Mouse (Mus musculus) stomach, postnatal 0 days (tissue): Measurements from ENCODE around the gene Rnase4. TPM values are rescaled to one million over a fixed set of nuclear protein-coding genes. Genes with fewer than 3 reads are reported as not detected.

ENCODE experiments used
- ATAC-seq: fragments of 200-750 bp; cut with Nextera tagmentation; 2 replicates; pipeline ENCODE4 v1.8.0; 2017; ENCODE audit not compliant: low FRiP score, low TSS enrichment
- DNase-seq: peaks from one replicate; pipeline ENCODE4 v3.0.0-alpha.2; 2016; ENCODE audit warnings: low spot score
- H3K27ac ChIP-seq: fragments of 300-500 bp; sonication (generic); replicated peaks from 2 replicates; pipeline ENCODE4 v1.5.1; 2014; ENCODE audit warnings: mild to moderate bottlenecking, control low read depth
- H3K27me3 ChIP-seq: fragments of 300-500 bp; sonication (generic); 2 replicates; pipeline ENCODE4 v1.6.1; 2014; ENCODE audit warnings: low read length; ENCODE audit not compliant: control insufficient read depth, insufficient read depth
- H3K36me3 ChIP-seq: fragments of 300-500 bp; sonication (generic); 2 replicates; pipeline ENCODE4 v1.6.1; 2014; ENCODE audit warnings: low read length, mixed read lengths; ENCODE audit not compliant: control insufficient read depth, insufficient read depth
- H3K4me1 ChIP-seq: fragments of 300-500 bp; sonication (generic); replicated peaks from 2 replicates; pipeline ENCODE4 v1.6.1; 2014; ENCODE audit warnings: antibody characterized with exemption; ENCODE audit not compliant: control insufficient read depth, insufficient read depth
- H3K4me2 ChIP-seq: fragments of 300-500 bp; sonication (generic); replicated peaks from 2 replicates; pipeline ENCODE4 v1.6.1; 2014; ENCODE audit warnings: low read depth, mild to moderate bottlenecking, control low read depth, moderate library complexity
- H3K4me3 ChIP-seq: fragments of 300-500 bp; sonication (generic); 2 replicates; pipeline ENCODE4 v1.5.1; 2014; ENCODE audit warnings: low read depth, low read length, control low read depth
- H3K9ac ChIP-seq: fragments of 300-500 bp; sonication (generic); 2 replicates; pipeline ENCODE4 v1.6.1; 2014; ENCODE audit warnings: mild to moderate bottlenecking, low read length, control low read depth, mixed read lengths
- H3K9me3 ChIP-seq: fragments of 300-500 bp; sonication (generic); 2 replicates; pipeline ENCODE4 v1.6.1; 2016; ENCODE audit warnings: low read length; ENCODE audit not compliant: control insufficient read depth
- CTCF ChIP-seq: IDR thresholded peaks from 2 replicates; pipeline ENCODE4 v1.5.1; 2016; ENCODE audit warnings: antibody characterized with exemption, low read depth, mild to moderate bottlenecking, moderate library complexity
- EP300 ChIP-seq: optimal IDR thresholded peaks from 2 replicates; pipeline ENCODE3; 2016; ENCODE audit warnings: antibody characterized with exemption
- WGBS: fragments of 180-500 bp; shearing (Covaris S2); extraction: QIAGEN DNeasy Blood & Tissue Kit; methylation state at CpG from one replicate; pipeline ENCODE4 v1.1.7; 2014; 5-methylcytosine and 5-hydroxymethylcytosine counted together
- polyA plus RNA-seq: library from polyadenylated mRNA; unstranded; fragments of >200 nt; fragmentation: Nextera tagmentation; extraction: Ambion mirVana; gene quantifications from 2 replicates; pipeline ENCODE4 v1.2.1, GENCODE M21; 2015

Rnase4 gene
- polyA plus RNA-seq, 1 experiment from 2014 or later = 152 TPM

DNA sequence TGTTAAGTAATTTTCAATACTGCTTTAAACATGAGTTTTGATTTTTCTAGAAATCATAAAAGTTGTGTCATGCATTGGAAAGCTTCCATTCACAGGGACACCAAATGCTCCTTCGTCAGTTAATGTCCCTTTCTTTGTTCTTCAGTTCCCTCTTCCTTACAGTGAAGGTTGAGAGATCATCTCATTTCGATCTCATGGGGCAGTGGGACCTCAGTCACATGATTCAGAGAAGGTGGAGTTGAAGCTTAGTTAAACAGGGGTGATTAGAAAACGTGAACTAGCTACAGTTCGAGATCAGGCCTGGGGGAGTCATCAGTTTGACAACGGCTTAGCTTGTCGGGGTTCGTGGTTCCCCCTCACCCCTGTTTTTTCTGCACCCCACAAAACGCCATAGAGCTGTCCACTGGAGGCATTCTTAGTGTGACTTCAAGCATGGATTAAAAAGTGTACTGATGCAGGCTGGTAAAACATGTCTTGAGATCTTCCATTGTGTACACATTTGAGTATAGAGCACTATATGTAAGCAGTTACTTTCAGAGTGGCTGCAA is 1.3 kb downstream of the Rnase4 start:
- no peak overlapping the region for H3K9ac ChIP-seq
- peak overlapping the region; percentile 77 for H3K4me2 ChIP-seq
- 42% methylated on average over 8 of the region's 8 CpGs for WGBS
- no peaks in the 10 kb centered on the region for H3K36me3 ChIP-seq
- no peak for ATAC-seq
- no peaks in the 10 kb centered on the region for H3K9me3 ChIP-seq
- no peaks in the 10 kb centered on the region for H3K4me1 ChIP-seq
- TF ChIP-seq EP300 (no peak), CTCF (no peak)
- no peak for DNase-seq
- H3K27me3 ChIP-seq = no peaks in the 10 kb centered on the region
- peak overlapping the region; percentile 40; the same call in 1 of the 2 replicates for H3K27ac ChIP-seq
- H3K4me3 ChIP-seq = peak overlapping the region; percentile 63

DNA sequence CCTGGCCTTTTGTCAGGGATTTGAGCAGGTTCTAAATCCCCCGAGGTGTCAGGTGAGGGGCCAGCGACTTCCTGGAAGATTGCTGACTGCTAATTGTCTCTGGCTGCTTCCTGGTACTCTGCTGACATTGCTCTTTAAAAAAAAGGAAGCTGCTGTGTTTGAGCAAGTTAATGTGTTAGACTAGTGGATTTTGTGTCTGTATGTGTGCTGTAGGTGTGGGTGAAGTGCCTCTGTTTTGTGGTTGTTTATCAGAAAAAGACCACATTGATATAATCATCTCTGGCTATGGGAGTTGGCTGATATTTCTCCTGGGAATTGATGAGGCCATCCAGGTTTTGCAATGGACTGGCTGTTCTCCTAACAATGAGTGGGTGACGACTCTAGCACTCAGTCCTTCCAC is 2.6 kb downstream of the Rnase4 start:
- H3K9ac ChIP-seq = no peak overlapping the region
- no peak overlapping the region for H3K4me2 ChIP-seq
- H3K4me1 ChIP-seq = no peaks in the 10 kb centered on the region
- H3K4me3 ChIP-seq = no peak overlapping the region
- 0 out of 2 replicates have a peak overlapping the region, but pooled peaks have one; percentile 8 for H3K27ac ChIP-seq
- ATAC-seq (no peak), DNase-seq (no peak)
- H3K36me3 ChIP-seq = no peaks in the 10 kb centered on the region
- H3K9me3 ChIP-seq = no peaks in the 10 kb centered on the region
- no peak for TF ChIP-seq CTCF
- 25% methylated on average over 3 of the region's 3 CpGs for WGBS
- H3K27me3 ChIP-seq = no peaks in the 10 kb centered on the region

DNA sequence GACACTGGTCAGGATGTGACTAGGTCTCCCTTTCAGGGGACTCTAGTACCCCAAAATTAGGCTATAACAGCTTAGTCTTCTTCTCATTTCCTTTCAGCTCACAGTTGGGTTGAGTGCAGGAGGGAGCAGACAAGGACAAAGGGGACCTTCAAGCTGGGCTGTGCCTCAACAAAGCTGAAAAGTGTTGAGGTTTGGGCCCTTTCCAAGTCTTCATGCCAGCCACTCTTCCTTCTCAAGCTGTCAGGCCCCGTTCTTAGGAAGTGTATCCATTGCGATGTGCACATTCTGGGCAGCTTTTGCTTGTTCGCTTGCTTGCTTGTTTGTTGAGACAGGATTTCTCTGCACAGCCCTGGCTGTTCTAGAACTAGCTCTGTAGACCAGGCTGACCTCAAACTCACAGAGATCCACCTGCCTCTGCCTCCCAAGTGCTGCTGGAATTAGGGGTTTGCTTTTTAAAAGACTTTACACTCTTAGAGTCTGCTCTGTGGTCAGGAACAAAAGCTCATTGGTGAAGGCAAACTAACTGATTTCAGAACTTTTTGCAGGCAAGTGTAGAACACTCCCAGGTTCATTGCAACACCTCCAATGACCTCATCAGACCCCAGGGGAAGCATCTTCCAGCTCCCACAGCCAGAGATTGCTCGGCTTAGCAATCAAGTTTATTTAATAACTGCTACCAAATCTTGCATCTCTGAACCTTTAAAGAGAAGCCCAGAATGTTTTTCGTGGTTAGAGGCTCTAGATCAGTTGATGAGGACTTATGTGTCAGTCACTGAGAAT is 3.4 kb downstream of the Rnase4 start:
- ATAC-seq (no peak), DNase-seq (no peak)
- TF ChIP-seq EP300 = no peak
- no peak for TF ChIP-seq CTCF
- H3K9ac ChIP-seq = no peak overlapping the region
- H3K27ac ChIP-seq = no peak overlapping the region
- no peak overlapping the region for H3K4me3 ChIP-seq
- H3K27me3 ChIP-seq = no peaks in the 10 kb centered on the region
- H3K4me2 ChIP-seq = no peak overlapping the region
- H3K36me3 ChIP-seq = no peaks in the 10 kb centered on the region
- 71% methylated on average over 5 of the region's 5 CpGs for WGBS
- no peaks in the 10 kb centered on the region for H3K9me3 ChIP-seq
- H3K4me1 ChIP-seq = no peaks in the 10 kb centered on the region

DNA sequence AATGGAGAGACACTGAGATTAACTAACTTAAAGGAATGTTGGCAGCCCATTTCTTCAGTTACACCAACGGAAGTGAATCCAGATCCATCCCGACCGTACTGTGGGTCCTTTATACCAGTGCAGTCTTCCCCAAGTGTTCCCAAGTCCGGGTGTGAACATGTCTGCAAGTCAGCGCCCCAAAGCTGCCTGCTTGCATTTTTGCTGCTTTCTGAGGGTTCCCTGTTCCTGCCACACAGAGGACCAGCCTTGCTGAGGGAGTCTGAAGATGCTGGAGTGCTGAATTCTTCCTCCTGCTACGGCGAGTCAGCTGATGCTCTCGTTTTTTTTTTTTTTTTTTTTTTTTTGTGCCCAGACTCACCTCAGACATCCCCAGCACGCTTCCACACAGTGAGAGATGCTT is 4.0 kb downstream of the Rnase4 start:
- Histone ChIP-seq H3K27me3 (no peaks in the 10 kb centered on the region), H3K36me3 (no peaks in the 10 kb centered on the region), H3K4me2 (no peak overlapping the region), H3K27ac (no peak overlapping the region), H3K9me3 (no peaks in the 10 kb centered on the region), H3K4me1 (no peaks in the 10 kb centered on the region), H3K4me3 (no peak overlapping the region), H3K9ac (no peak overlapping the region)
- no peak for DNase-seq
- no peak for ATAC-seq
- WGBS = 66% methylated on average over 9 of the region's 9 CpGs
- no peak for TF ChIP-seq EP300
- no peak for TF ChIP-seq CTCF

DNA sequence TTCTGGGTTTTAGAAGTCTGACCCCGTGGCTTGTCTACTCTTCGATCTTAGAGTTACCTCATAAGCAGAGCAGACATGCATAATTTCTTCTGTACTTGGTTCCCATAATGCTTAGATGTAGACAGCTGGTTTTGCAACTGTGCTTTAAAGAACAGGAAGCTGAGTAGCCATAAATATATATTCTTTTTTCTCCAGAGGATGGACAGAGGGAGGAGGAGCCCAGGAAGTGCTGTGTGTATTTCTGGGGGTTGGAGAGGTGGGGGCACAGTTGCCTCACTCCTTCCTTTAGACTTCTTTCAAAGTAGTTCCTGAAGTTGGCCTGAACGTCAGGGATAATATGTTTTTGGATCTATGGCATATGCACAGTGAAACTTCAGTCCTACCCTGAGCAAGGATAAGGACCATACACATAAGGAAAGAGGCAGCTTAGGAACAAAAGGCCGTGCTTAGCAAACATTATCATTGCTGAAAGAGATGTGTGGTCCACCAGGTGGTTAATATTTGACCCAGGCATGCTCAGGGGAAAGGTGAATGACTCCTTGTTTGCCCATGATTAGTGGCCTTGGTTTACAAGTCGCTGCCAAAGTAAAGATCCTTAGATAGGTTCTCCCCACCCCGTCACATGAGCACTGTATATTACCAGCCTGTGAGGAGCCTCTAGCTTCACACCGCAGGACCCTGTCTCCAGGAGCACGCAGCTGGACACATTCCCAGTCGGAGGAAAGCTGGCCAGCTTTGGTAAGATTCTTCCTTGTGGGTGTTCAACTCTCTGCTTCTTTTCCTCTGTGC is 5.1 kb downstream of the Rnase4 start:
- no peak overlapping the region for H3K4me3 ChIP-seq
- TF ChIP-seq CTCF (no peak), EP300 (no peak)
- H3K27ac ChIP-seq = no peak overlapping the region

More for the DNA sequence above, 5.1 kb downstream of the Rnase4 start:
- Histone ChIP-seq H3K9ac (no peak overlapping the region), H3K4me1 (no peaks in the 10 kb centered on the region), H3K27me3 (no peaks in the 10 kb centered on the region), H3K36me3 (no peaks in the 10 kb centered on the region), H3K9me3 (no peaks in the 10 kb centered on the region), H3K4me2 (no peak overlapping the region)
- WGBS = 17% methylated on average over 9 of the region's 9 CpGs
- ATAC-seq (peak; percentile 91), DNase-seq (peak; percentile 71)
